ENCODE assay signal across 9 mouse cellular contexts in the genomic region with DNA sequence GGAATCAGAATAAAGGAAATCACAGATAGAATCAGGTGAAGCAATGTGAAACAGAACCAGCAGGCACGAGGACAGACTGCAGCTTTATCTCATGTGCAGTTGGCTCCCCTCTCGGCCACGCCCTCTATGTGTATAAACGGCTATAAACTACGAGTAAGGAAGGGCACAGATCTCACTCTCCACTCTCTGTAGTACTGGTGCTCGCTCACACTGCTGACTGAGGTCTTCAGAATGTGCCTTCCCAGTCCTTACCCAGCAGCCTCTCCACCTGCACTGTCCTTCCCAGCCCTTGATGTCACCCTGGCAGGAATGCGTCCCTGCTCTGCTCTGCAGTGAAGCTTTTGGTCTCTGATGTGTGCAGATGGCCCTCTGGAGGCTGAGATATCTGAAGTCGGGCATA.
DNase-seq lines count a peak whose midpoint lies in the region; ATAC-seq and TF ChIP-seq lines count a peak whose summit lies in the region.
"Had no signal": no experiment of that assay in that cellular context is flagged by ENCODE, and none has a peak within 500 bp of the region (broad histone marks: within the 10 kb centered on the region; RNA-seq: fewer than 3 reads in every experiment).

No protein-coding gene starts in this region.

- no peak overlapping the region for H3K27ac ChIP-seq in liver, embryonic 12.5 days
- no peak overlapping the region for H3K27ac ChIP-seq in liver, postnatal 0 days (ENCODE audit: low read depth)
- no peak overlapping the region for H3K27ac ChIP-seq in small intestine, adult 2 months (ENCODE audit: insufficient read depth, low read depth, low read length)
- H3K27ac ChIP-seq in hindbrain, embryonic 14.5 days, result no peak overlapping the region
- H3K27ac ChIP-seq: layer of hippocampus, adult 2 months had no signal

- no peak overlapping the region for H3K9ac ChIP-seq in liver, embryonic 12.5 days
- H3K9ac ChIP-seq in liver, postnatal 0 days (replicated peaks), result no peak overlapping the region
- H3K9ac ChIP-seq in hindbrain, embryonic 14.5 days, result no peak overlapping the region

- H3K4me1 ChIP-seq in liver, embryonic 12.5 days, result 0 out of 2 replicates have a peak, but pooled peaks cover 10% of the 10 kb centered on the region
- H3K4me1 ChIP-seq in liver, postnatal 0 days (ENCODE audit: insufficient read depth), result no peaks in the 10 kb centered on the region
- H3K4me1 ChIP-seq in small intestine, adult 2 months (ENCODE audit: control insufficient read depth, insufficient read depth, insufficient read length, low read length), result peaks cover 11% of the 10 kb centered on the region; the same call in 1 of the 2 replicates
- H3K4me1 ChIP-seq in hindbrain, embryonic 14.5 days (replicated peaks; ENCODE audit: control insufficient read depth, insufficient read depth, low read length), result no peaks in the 10 kb centered on the region

- WGBS in liver, embryonic 12.5 days (ENCODE audit: insufficient replicate concordance), result 21% methylated on average over 8 of the region's 8 CpGs
- WGBS in liver, postnatal 0 days (ENCODE audit: insufficient replicate concordance), result 26% methylated on average over 8 of the region's 8 CpGs
- WGBS in small intestine, adult 2 months, result 11% methylated on average over 8 of the region's 8 CpGs
- 60% methylated on average over 8 of the region's 8 CpGs for WGBS in hindbrain, embryonic 14.5 days

- TF ChIP-seq POLR2A in small intestine, adult 2 months (IDR thresholded peaks at IDR 0.05; ENCODE audit: low read depth, low read length), result no peak

- TF ChIP-seq EP300 in liver, postnatal 0 days (IDR thresholded peaks at IDR 0.05; ENCODE audit: low read depth), result no peak

- no peak for ATAC-seq in liver, embryonic 12.5 days
- ATAC-seq in liver, postnatal 0 days, result no peak
- ATAC-seq in hindbrain, embryonic 14.5 days (ENCODE audit: low FRiP score), result no peak

- H3K4me2 ChIP-seq in liver, embryonic 12.5 days, result peak overlapping the region; percentile 26
- H3K4me2 ChIP-seq in liver, postnatal 0 days (ENCODE audit: low read depth, low read length), result no peak overlapping the region
- no peak overlapping the region for H3K4me2 ChIP-seq in hindbrain, embryonic 14.5 days (replicated peaks)

- TF ChIP-seq CTCF in liver, postnatal 0 days (IDR thresholded peaks at IDR 0.05; ENCODE audit: low read depth), result no peak
- TF ChIP-seq CTCF in small intestine, adult 2 months (IDR thresholded peaks at IDR 0.05; ENCODE audit: extremely low read depth, insufficient read length, insufficient replicate concordance, low read depth, low read length), result no peak

- DNase-seq in liver, postnatal 0 days, result no peak
- DNase-seq in NIH3T3 (ENCODE audit: low read depth), result peak; percentile 8
- peak; percentile 8 to 17 for DNase-seq in heart, postnatal 10 days
- DNase-seq in hindbrain, embryonic 14.5 days (ENCODE audit: low spot score), result no peak
- DNase-seq in embryo, embryonic 9.5 days (ENCODE audit: extremely low spot score), result no peak
- DNase-seq: adrenal gland, postnatal 10 days had no signal

- peaks cover 3% of the 10 kb centered on the region; the same call in 1 of the 2 replicates for H3K27me3 ChIP-seq in liver, embryonic 12.5 days (replicated peaks)
- no peaks in the 10 kb centered on the region for H3K27me3 ChIP-seq in liver, postnatal 0 days (ENCODE audit: insufficient read depth, low read length)
- H3K27me3 ChIP-seq in small intestine, adult 2 months (ENCODE audit: control insufficient read depth, insufficient read depth, low read length), result no peaks in the 10 kb centered on the region
- H3K27me3 ChIP-seq in hindbrain, embryonic 14.5 days (ENCODE audit: control insufficient read depth, insufficient read depth, low read length), result no peaks in the 10 kb centered on the region

- no peaks in the 10 kb centered on the region for H3K9me3 ChIP-seq in liver, embryonic 12.5 days (replicated peaks)
- H3K9me3 ChIP-seq in liver, postnatal 0 days (ENCODE audit: low read length), result no peaks in the 10 kb centered on the region
- no peaks in the 10 kb centered on the region for H3K9me3 ChIP-seq in hindbrain, embryonic 14.5 days (ENCODE audit: control insufficient read depth, low read length)

- intact Hi-C loops in heart, postnatal 10 days (cut with DNase I), result loop anchor here (5.0 kb wide), 1 partner anchor 122 kb away; no protein-coding TSS in a partner anchor

- H3K4me3 ChIP-seq in liver, embryonic 12.5 days, result no peak overlapping the region
- no peak overlapping the region for H3K4me3 ChIP-seq in liver, postnatal 0 days (ENCODE audit: low read depth, low read length)
- peak overlapping the region; percentile 33 for H3K4me3 ChIP-seq in small intestine, adult 2 months (ENCODE audit: low read depth, low read length)
- no peak overlapping the region for H3K4me3 ChIP-seq in hindbrain, embryonic 14.5 days (replicated peaks; ENCODE audit: low read length)
- H3K4me3 ChIP-seq: layer of hippocampus, adult 2 months had no signal

- H3K36me3 ChIP-seq in liver, embryonic 12.5 days, result no peaks in the 10 kb centered on the region
- no peaks in the 10 kb centered on the region for H3K36me3 ChIP-seq in liver, postnatal 0 days (replicated peaks; ENCODE audit: insufficient read depth, low read length)
- H3K36me3 ChIP-seq in small intestine, adult 2 months (ENCODE audit: control insufficient read depth, insufficient read depth, low read length), result no peaks in the 10 kb centered on the region
- no peaks in the 10 kb centered on the region for H3K36me3 ChIP-seq in hindbrain, embryonic 14.5 days (replicated peaks; ENCODE audit: control insufficient read depth, insufficient read depth)

Comparison
In these comparisons a context has a peak if more than half of its experiments do, and no peak if none do; other contexts are left out.
1. DNase-seq: peak in NIH3T3 (single experiment) and heart, postnatal 10 days (2 of 2); none in liver, postnatal 0 days (single experiment), hindbrain, embryonic 14.5 days (single experiment) and embryo, embryonic 9.5 days (single experiment).